Mouse (Mus musculus): Measurements from ENCODE around the gene Xxylt1. TPM values are rescaled to one million over a fixed set of nuclear protein-coding genes. Genes with fewer than 3 reads are reported as not detected.
A peak's percentile ranks its signal among the peaks of the same experiment; 100 is the strongest.

The Xxylt1 gene
- polyA plus RNA-seq, 1 experiment = 36.3 TPM

- H3K4me3 ChIP-seq (ENCODE audit: insufficient read depth, low read length) = no peak overlapping the region
Measured at GRCm38 (mm10) chr16:30984826-30985545, 96.2 kb downstream of the Xxylt1 start.

GRCm38 (mm10) chr16:30984101-30984500 lies 97.1 kb downstream of the Xxylt1 start:
- Histone ChIP-seq H3K27ac (ENCODE audit: insufficient read depth, low read length) (no peak overlapping the region), H3K4me3 (ENCODE audit: insufficient read depth, low read length) (no peak overlapping the region), H3K4me1 (ENCODE audit: control insufficient read depth, insufficient read depth, low read length) (no peaks in the 10 kb centered on the region)
- TF ChIP-seq CTCF (IDR thresholded peaks at IDR 0.05; ENCODE audit: borderline replicate concordance, insufficient read depth, low read length) = no peak
- TF ChIP-seq POLR2A (IDR thresholded peaks at IDR 0.05; ENCODE audit: low read depth, low read length) = no peak

More at GRCm38 (mm10) chr16:30984826-30985545, 96.2 kb downstream of the Xxylt1 start:
- TF ChIP-seq POLR2A (IDR thresholded peaks at IDR 0.05; ENCODE audit: low read depth, low read length) = no peak
- TF ChIP-seq CTCF (IDR thresholded peaks at IDR 0.05; ENCODE audit: borderline replicate concordance, insufficient read depth, low read length) = no peak
- no peak overlapping the region for H3K27ac ChIP-seq (ENCODE audit: insufficient read depth, low read length)
- H3K4me1 ChIP-seq (ENCODE audit: control insufficient read depth, insufficient read depth, low read length) = no peaks in the 10 kb centered on the region

GRCm38 (mm10) chr16:30983699-30984098 lies 97.5 kb downstream of the Xxylt1 start:
- TF ChIP-seq CTCF (IDR thresholded peaks at IDR 0.05; ENCODE audit: borderline replicate concordance, insufficient read depth, low read length) (no peak), POLR2A (IDR thresholded peaks at IDR 0.05; ENCODE audit: low read depth, low read length) (no peak)
- Histone ChIP-seq H3K4me3 (ENCODE audit: insufficient read depth, low read length) (no peak overlapping the region), H3K27ac (ENCODE audit: insufficient read depth, low read length) (no peak overlapping the region), H3K4me1 (ENCODE audit: control insufficient read depth, insufficient read depth, low read length) (no peaks in the 10 kb centered on the region)

GRCm38 (mm10) chr16:30983281-30983680 lies 98.0 kb downstream of the Xxylt1 start:
- H3K4me1 ChIP-seq (ENCODE audit: control insufficient read depth, insufficient read depth, low read length) = no peaks in the 10 kb centered on the region
- no peak overlapping the region for H3K27ac ChIP-seq (ENCODE audit: insufficient read depth, low read length)
- no peak overlapping the region for H3K4me3 ChIP-seq (ENCODE audit: insufficient read depth, low read length)
- TF ChIP-seq POLR2A (IDR thresholded peaks at IDR 0.05; ENCODE audit: low read depth, low read length) (no peak), CTCF (IDR thresholded peaks at IDR 0.05; ENCODE audit: borderline replicate concordance, insufficient read depth, low read length) (no peak)

- no peak overlapping the region for H3K27ac ChIP-seq (ENCODE audit: insufficient read depth, low read length)
- H3K4me3 ChIP-seq (ENCODE audit: insufficient read depth, low read length) = no peak overlapping the region
- TF ChIP-seq POLR2A (IDR thresholded peaks at IDR 0.05; ENCODE audit: low read depth, low read length) (no peak), CTCF (IDR thresholded peaks at IDR 0.05; ENCODE audit: borderline replicate concordance, insufficient read depth, low read length) (no peak)
- no peaks in the 10 kb centered on the region for H3K4me1 ChIP-seq (ENCODE audit: control insufficient read depth, insufficient read depth, low read length)
Measured at GRCm38 (mm10) chr16:30981345-30981744, 99.9 kb downstream of the Xxylt1 start.

- Histone ChIP-seq H3K27ac (ENCODE audit: insufficient read depth, low read length) (no peak overlapping the region), H3K4me1 (ENCODE audit: control insufficient read depth, insufficient read depth, low read length) (no peaks in the 10 kb centered on the region), H3K4me3 (ENCODE audit: insufficient read depth, low read length) (no peak overlapping the region)
- no peak for TF ChIP-seq CTCF (IDR thresholded peaks at IDR 0.05; ENCODE audit: borderline replicate concordance, insufficient read depth, low read length)
- no peak for TF ChIP-seq POLR2A (IDR thresholded peaks at IDR 0.05; ENCODE audit: low read depth, low read length)
Measured at GRCm38 (mm10) chr16:30979905-30980304, 101.3 kb downstream of the Xxylt1 start.

- H3K4me1 ChIP-seq (ENCODE audit: control insufficient read depth, insufficient read depth, low read length) = peaks cover 4% of the 10 kb centered on the region; the same call in 1 of the 2 replicates
- H3K27ac ChIP-seq (ENCODE audit: insufficient read depth, low read length) = no peak overlapping the region
- no peak overlapping the region for H3K4me3 ChIP-seq (ENCODE audit: insufficient read depth, low read length)
- TF ChIP-seq POLR2A (IDR thresholded peaks at IDR 0.05; ENCODE audit: low read depth, low read length) = no peak
- no peak for TF ChIP-seq CTCF (IDR thresholded peaks at IDR 0.05; ENCODE audit: borderline replicate concordance, insufficient read depth, low read length)
Measured at GRCm38 (mm10) chr16:30977728-30978127, 103.5 kb downstream of the Xxylt1 start.

GRCm38 (mm10) chr16:30977186-30977585 lies 104.0 kb downstream of the Xxylt1 start:
- H3K27ac ChIP-seq (ENCODE audit: insufficient read depth, low read length) = no peak overlapping the region
- H3K4me1 ChIP-seq (ENCODE audit: control insufficient read depth, insufficient read depth, low read length) = peaks cover 7% of the 10 kb centered on the region
- no peak overlapping the region for H3K4me3 ChIP-seq (ENCODE audit: insufficient read depth, low read length)
- peak; percentile 71 for TF ChIP-seq POLR2A (IDR thresholded peaks at IDR 0.05; ENCODE audit: low read depth, low read length)
- peak; percentile 99 for TF ChIP-seq CTCF (IDR thresholded peaks at IDR 0.05; ENCODE audit: borderline replicate concordance, insufficient read depth, low read length)

- H3K4me1 ChIP-seq (ENCODE audit: control insufficient read depth, insufficient read depth, low read length) = peaks cover 11% of the 10 kb centered on the region
- no peak overlapping the region for H3K4me3 ChIP-seq (ENCODE audit: insufficient read depth, low read length)
- no peak for TF ChIP-seq POLR2A (IDR thresholded peaks at IDR 0.05; ENCODE audit: low read depth, low read length)
- no peak for TF ChIP-seq CTCF (IDR thresholded peaks at IDR 0.05; ENCODE audit: borderline replicate concordance, insufficient read depth, low read length)
- no peak overlapping the region for H3K27ac ChIP-seq (ENCODE audit: insufficient read depth, low read length)
Measured at GRCm38 (mm10) chr16:30974549-30974948, 106.7 kb downstream of the Xxylt1 start.

GRCm38 (mm10) chr16:30973416-30973815 lies 107.8 kb downstream of the Xxylt1 start:
- Histone ChIP-seq H3K27ac (ENCODE audit: insufficient read depth, low read length) (no peak overlapping the region), H3K4me1 (ENCODE audit: control insufficient read depth, insufficient read depth, low read length) (peaks cover 11% of the 10 kb centered on the region), H3K4me3 (ENCODE audit: insufficient read depth, low read length) (no peak overlapping the region)
- TF ChIP-seq POLR2A (IDR thresholded peaks at IDR 0.05; ENCODE audit: low read depth, low read length) (no peak), CTCF (IDR thresholded peaks at IDR 0.05; ENCODE audit: borderline replicate concordance, insufficient read depth, low read length) (no peak)

Data from embryonic fibroblast, embryonic 13.5 days (primary cell).